Mouse (Mus musculus): Measurements from ENCODE around the gene Ddrgk1.
A peak's percentile ranks its signal among the peaks of the same experiment; 100 is the strongest.
"Not testable (repeated sequence)": the region's sequence is repeated elsewhere in the genome, so short reads cannot be mapped to it uniquely, and the experiment has no call there.

Ddrgk1 gene

DNA sequence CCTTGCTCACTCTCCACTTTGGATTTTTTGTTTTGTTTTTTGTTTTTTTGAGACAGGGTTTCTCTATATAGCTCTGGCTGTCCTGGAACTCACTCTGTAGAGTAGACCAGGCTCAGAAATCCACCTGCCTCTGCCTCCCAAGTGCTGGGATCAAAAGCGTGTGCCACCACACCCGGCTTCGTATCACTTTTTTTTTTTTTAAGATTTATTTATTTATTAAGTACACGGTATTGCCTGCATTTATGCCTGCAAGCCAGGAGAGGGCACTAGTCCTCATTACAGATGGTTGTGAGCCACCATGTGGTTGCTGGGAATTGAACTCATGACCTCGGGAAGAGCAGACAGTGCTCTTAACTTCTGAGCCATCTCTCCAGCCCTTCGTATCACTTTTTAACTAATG is 15.4 kb downstream of the Ddrgk1 start:
- not testable (repeated sequence) for DNase-seq

DNA sequence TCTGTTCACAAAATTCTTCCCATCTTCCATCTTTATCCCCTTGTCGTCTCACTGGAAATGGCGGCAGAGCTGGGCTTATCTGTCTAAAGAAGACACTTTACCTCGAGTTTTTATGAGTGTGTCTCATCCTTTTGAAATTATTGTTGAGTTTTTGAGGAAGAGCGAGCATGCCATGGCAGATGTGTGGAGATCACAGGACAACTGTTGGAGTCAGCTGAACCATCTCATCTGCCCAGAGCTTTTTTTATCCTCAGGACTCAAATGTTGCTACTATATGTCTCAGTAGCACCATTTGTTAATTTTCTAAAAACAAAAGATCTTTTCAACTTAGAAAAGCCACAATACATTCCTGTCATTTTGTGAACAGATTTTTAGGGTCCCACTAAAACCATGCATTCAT is 19.3 kb downstream of the Ddrgk1 start:
- DNase-seq = no peak

DNA sequence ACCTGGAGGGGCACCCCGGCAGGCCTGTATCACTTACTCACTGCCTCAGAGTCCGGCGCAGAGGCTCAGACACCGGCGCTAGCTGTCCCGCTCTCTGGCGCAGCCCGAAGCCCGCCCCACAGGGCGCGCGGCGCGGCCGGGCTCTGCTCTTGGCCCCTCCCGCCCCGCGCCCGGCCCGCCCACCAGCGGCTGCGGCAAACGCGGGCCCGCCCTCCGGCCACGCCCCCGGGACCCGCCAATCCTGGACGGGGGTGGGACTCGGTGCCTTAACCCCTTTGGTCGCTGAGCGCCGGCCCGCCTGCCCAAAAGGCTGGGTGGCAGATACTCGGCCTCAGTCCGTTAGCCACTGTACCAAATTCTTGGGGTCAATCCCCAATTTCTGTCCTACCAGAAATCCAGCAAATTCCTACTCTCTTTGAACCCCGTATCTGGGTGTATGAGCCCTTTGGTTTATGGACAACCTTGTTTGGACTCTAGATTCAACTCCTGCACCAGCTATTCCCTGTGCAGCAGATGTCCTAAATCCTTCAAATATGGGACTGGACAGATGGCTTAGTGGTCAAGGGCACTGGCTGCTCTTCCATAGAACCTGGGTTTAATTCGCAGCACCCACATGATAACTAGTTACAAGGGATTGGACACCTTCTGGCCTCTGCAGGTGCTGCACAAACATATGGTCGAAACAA is 21.6 kb downstream of the Ddrgk1 start, which contains the start of gene Lzts3:
TSS of gene Lzts3 (minus strand) at position 120 of the 686 bp plus-strand sequence.
- peak; percentile 97 for DNase-seq

DNA sequence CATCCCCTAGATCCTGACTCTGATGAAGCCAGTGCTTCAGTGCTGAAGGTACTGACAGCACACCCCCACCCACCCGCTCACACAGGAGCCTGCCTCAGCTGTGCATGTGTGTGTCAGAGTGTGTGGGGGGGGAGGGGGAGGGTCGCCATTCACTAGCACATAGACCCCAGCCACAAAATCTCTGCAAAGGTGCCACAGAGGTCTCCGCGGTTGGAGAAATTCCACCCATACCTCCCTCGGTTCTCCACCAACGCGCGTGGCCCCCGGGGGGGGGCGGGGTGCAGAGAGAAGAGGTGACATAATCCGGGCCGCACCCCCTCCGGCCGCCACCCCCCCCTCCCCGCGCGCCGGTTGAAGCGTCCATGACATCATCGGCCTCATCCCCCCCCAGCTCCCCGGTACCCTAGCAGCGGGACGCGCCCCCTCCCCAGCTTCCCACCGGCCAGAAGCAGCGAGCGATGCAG is 22.2 kb downstream of the Ddrgk1 start:
- no peak for DNase-seq

DNA sequence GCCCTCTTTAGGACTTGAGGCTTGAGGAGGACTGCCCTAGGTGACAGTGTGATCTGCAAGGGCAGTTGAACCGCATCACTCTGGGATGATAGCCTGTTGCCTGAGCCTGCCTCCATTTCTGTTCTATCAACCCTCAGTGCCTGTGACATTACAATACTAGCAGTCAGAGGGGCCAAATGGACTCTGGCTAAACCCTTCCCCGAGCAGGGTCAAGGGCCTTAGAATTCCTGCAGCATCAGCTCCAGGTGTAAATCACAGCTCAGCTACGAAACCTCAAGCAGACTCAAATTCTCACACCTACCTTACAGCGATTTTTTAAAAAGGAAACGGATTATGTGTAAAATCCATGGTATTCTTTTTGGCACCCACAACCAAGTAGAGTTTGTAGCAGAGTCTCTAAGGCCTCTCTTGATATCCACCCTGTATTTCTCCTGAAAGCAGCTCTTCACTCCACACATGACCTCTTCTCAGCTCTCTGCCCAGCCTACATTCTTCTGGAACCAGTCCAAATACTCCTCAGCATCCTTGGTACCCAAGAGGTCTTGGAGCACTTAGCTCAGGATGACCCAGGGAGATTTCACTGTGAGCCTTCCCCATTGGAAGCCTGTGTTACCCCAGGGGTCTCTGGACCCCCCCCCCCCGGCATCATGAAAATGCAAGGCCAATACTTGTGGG is 23.0 kb downstream of the Ddrgk1 start:
- DNase-seq = no peak

DNA sequence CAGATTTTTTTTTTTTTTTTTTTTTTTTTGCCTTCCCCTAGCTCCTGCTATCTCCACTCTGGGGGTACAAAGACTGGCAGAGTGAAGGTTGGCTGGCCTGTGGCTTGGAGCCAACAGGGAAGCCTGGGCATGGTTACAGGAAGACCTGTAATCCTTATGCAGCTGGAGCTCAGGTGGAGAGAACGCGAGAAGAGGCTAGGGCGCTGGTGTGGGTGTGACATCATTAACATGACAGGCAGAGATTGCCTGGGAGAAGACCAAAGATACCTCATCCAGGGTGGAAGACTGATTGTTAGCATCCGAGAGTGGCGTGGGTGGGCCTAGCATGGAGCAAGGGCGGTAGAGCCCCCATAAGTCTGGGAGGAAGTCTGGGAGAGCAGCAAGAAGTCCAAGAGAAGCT is 25.2 kb downstream of the Ddrgk1 start:
- DNase-seq = peak; percentile 64

DNA sequence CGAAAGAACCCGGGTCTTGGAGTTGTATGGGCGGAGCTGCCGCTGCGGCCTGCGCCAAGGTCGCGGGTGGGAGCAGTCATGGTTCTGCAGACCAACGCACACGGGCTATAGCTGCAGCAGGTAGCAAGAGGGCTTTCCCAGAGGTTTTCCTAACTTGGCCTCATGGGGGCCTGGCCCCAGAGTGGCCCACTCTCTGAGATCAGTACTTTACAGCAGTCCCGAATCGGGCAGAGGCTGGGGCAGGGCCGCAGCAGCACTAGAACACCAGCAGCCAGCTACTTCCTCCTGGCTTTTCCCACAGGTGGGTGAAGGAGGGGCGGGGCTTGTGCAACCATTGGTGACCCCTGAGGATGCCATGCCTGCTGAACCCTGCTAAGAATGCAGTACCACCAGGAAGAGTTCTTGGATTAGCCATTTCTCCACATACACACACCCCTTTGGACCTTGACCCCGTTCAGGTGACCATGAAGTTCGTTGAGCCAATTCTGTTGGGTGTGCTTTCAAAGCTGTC is 26.3 kb downstream of the Ddrgk1 start:
- DNase-seq = peak; percentile 89

DNA sequence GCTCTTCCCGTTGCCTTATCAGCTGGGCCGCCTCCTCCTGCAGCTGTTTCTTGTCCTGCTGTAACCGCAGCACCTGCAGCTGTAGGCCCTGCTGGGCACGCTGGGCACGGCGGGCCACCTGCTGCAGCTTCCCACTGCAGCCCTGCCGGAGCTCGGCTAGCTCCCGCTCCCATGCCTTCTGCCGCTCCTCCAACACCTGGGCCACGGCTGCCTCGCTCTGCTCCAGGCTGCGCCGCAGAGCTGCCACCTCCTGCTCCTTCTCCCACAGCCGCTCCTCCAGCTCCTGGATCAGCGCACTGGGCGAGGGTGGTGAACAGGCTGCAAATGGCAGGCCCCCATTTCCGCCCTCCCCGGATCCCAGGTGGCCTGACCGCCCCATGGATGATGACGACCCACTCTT is 28.6 kb downstream of the Ddrgk1 start:
- DNase-seq = peak; percentile 36

DNA sequence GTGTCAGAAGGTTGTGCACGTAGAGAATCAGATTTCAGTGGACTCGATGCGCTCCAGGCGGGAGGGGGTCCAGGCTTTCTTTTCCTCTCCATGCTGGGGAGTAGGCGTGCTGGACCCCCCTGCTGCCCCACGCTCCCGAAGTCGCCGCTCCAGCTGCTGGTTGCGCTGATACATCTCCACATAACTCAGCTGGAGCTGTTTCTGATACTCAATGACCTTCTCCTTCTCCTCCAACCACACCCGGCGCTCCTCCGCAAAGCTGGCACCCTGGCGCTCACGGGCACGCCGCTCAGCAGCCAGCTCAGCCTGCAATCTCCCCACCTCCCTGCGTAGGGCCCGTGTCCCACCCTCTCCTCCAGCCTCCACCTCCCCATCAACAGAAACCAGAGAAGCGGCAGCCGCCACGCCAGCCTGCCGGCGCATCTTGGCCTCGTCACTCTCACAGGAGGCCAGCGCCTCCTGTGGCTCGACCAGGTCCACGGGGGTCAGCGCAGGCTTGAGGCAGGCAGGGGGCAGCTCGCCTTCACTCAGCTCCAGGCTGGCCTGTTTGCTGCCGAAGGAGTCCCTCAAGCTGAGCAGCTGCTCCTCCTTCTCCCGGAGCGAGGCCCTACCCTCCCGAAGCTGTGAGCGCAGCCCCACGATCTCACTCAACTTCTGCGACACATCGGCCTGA is 29.6 kb downstream of the Ddrgk1 start:
- DNase-seq = peak; percentile 43

DNA sequence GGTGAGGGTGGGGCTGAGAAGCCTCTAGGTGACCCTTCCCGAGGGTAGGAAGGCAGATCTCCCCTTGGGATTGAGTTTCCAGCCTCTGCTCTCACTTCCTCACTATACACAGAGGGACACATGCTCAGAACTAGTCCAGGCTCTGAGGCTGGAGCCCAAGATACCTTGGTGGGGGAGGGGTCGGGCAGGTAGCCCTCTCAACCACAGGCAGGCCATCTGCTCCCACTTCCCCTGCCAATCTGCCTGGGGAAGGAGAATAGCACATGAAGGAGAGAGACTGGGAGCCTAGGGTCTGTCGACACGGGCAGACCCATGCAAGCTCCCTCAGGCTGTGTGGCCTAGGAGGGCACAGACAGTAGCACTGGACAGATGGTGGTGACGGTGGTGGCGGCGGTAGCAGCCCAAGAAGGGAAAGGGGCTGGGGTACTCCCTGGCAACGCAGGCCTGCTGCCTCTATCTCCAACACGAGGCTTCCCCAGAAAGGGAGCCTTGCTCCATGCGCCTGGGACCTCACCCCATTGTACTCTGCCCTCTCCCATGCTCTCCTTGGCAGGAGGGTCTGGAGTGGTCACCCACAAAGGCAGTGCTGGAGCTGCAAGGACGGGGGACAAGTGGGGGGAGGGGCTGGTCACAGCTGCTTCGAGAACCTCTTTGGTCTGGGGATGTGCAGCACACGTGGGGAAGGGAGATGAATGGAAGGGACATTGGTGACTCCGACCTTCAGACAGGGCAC is 30.3 kb downstream of the Ddrgk1 start:
- no peak for DNase-seq

DNA sequence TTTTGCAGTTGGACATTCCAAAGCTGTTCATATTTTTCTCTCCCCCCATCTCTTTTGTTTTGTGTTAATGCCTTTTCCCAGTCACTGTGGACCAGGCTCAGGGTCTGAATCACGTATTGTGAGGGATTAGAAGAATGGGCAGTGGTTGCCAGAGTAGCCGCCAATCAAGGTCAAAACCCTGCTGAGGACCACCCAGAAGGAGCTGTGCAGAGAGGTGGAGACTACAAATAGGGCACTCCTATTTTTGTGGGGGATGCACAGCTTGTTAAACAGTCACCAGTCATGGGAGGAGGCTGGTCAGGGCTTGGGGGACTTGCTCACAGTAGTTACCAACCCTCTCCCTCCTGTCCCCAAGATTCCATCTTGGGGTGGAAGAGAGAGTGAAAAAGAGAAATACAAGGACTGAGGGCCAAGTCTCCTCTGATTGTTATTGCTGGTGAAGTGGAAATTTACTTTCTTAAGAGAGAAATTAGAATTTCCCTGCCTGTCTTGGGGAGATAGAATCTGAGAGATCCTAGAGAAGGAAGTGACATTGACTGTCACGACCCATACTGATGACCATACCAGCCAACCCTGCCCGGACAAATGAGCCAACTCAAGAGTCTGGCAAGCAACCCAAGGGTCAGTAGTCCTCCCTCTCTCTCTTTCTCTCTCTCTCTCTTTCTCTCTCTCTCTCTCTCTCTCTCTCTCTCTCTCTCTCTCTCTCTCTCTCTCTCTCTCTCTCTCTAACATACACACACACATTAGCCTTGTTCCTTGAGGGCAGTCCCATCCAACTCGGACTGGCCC is 31.4 kb downstream of the Ddrgk1 start:
- no peak for DNase-seq

DNA sequence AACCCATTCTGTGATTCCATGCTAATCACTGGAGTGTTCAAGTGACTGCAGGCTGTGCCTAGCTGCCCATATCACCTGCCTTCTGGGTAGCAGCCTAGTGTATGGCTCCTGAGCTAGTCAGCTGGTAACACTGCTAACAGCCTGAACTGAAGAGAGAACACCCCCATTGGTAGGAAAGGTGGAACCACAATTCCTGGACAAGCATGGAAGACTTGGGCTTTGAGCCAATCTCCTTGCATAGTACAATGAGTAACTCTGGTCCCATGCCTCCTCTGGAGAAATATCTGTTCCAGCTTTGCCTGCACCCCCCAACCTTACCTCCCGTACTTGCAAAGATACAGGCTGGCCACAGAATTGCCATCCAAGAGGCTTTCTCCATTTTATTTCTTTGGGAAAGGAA is 32.0 kb downstream of the Ddrgk1 start:
- peak; percentile 67 for DNase-seq

DNA sequence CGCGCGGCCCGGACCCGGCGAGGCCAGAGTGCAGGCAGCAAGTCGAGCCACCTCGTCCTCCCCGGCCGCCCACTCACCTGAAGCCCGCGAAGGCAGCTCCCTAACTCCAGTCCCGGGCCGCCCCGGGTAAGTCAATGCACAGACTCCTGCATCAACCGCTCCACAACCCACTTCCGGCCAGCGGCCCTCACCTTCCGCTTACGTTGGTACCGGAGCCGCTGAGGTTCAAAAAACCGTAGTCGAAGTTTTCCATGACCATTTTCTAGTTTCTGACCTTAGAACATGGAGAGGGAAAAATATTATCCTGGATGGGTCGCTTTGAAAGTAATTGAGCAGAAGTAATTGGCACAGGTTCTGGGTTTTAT is 34.6 kb downstream of the Ddrgk1 start, which contains the start of the genes Fastkd5 and Ubox5:
TSS of gene Fastkd5 (minus strand) at position 189 of the 365 bp plus-strand sequence.
TSS of gene Ubox5 (minus strand) at position 200 of the 365 bp plus-strand sequence.
- DNase-seq = peak; percentile 97

DNA sequence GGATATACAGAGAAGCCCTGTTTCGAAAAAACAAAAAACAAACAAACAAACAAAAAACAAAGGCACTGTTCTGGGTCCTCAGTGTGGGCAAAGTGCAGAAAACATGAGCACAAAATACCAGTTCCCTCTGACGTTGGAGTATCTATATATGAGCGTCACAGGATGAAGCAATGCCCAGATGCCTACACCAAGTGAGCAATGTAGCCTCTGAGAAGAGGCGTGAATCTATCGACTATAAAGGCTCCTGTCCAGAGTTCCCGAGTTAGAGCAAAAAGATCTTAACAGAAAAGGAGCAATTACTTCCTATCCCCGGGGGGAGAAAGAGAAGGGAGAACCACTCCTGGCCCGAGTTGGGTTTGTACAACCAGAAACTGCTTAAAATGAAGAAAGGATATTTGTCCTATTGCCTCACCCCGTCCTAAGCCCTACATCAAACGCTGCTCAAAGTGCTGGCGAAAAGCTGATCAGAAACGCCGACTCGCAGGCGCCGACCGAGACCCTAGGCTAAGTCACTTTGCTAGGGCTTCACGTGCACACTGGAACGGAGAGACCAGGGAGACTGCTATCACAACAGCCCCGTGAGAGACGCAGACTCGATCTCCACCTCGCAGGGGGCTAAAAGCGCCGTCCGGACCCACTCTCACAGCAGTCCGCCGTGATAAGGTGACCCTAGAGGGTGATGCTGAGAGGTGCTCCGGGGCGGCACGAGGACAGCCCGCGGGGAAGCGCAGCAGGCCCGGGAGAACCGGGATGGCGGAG is 35.2 kb downstream of the Ddrgk1 start:
- DNase-seq = no peak

DNA sequence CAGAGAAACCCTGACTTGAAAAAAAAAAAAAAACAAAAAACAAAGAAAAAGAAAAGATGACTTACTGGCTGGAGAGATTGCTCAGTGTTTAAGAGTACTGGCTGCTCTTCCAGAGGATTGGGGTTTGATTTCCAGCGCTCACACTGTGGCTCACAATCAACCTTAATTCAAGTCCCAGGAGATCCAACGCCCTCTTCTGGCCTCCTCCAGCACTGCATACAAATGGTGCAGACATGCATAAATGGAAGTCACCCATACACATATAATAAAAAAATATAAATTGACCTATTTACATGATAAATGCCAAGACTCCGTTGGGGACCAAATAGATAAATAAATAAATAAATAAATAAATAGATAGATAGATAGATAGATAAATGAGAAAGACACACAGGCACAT is 36.0 kb downstream of the Ddrgk1 start:
- no peak for DNase-seq

DNA sequence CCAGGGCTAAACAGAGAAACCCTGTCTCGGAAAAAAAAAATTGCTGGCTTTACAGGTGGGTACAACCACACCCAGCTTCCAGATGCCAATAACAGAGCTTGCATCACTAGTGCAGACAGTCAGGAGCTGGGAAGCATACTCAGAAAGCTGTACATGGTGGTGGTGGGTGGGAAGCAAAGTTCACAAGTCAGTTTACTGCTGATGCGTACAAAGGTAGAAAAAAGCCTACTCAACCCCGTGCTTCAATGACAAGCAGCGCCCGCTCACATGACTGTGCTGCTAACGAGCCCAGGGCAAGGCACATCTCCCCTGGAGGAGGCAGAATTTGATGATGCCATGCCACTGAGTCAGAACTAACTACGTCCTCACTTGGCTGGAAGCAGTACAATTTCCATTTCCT is 45.5 kb downstream of the Ddrgk1 start:
- no peak for DNase-seq

DNA sequence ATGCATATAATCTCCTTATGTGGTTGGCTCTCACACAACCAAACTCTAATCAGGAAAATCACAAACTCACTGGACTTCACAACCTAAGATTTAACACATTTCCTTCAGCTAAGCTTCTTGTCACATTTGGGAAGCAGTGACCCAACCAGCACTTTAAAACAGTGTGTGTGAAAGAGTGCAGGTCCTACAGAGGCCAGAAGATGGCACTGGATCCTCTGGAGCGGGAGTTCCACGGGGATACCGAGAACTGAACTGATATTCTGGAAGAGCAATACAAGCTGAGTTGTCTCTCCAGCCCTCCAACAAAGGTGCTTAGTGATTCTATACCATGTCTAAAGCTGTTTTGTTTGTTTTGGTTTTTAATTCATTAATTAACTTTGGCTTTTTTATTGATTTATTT is 51.4 kb downstream of the Ddrgk1 start:
- peak; percentile 51 for DNase-seq
